Mouse (Mus musculus) right cerebral cortex, postnatal 4 days (tissue): ENCODE measurements around the gene Gpr19.

Experiments
- DNase-seq: peaks from one replicate; pipeline ENCODE4 v3.0.0-alpha.2; 2022

Gpr19 gene

GRCm38 (mm10) chr6:134898095-134898965 is at the start of gene Gpr19:
Gene Gpr19 (minus strand): TSS chr6:134898578.
- peak; percentile 85 for DNase-seq

- peak; percentile 61 for DNase-seq
Measured at GRCm38 (mm10) chr6:134947311-134948087, 49.1 kb upstream of the Gpr19 start.

GRCm38 (mm10) chr6:134946858-134947257 is 48.5 kb upstream of the Gpr19 start:
- DNase-seq: no peak

- no peak for DNase-seq
Measured at GRCm38 (mm10) chr6:134946054-134946453, 47.7 kb upstream of the Gpr19 start.

GRCm38 (mm10) chr6:134943759-134944407 is 45.5 kb upstream of the Gpr19 start:
- no peak for DNase-seq

GRCm38 (mm10) chr6:134939781-134940180 is 41.4 kb upstream of the Gpr19 start:
- DNase-seq: no peak

- no peak for DNase-seq
Measured at GRCm38 (mm10) chr6:134934305-134934704, 35.9 kb upstream of the Gpr19 start.

- DNase-seq: no peak
Measured at GRCm38 (mm10) chr6:134933207-134933558, 34.8 kb upstream of the Gpr19 start.

GRCm38 (mm10) chr6:134932486-134933206 is 34.3 kb upstream of the Gpr19 start:
- no peak for DNase-seq

GRCm38 (mm10) chr6:134931146-134931545 is 32.8 kb upstream of the Gpr19 start:
- DNase-seq: no peak

- DNase-seq: no peak
Measured at GRCm38 (mm10) chr6:134930383-134930782, 32.0 kb upstream of the Gpr19 start.

GRCm38 (mm10) chr6:134929926-134930325 is 31.5 kb upstream of the Gpr19 start:
- no peak for DNase-seq

GRCm38 (mm10) chr6:134928889-134929310 is 30.5 kb upstream of the Gpr19 start:
- no peak for DNase-seq

GRCm38 (mm10) chr6:134928096-134928888 is 29.9 kb upstream of the Gpr19 start:
- peak; percentile 69 for DNase-seq

- no peak for DNase-seq
Measured at GRCm38 (mm10) chr6:134927595-134928095, 29.3 kb upstream of the Gpr19 start.

- DNase-seq: peak; percentile 59
Measured at GRCm38 (mm10) chr6:134926803-134927594, 28.6 kb upstream of the Gpr19 start.

- DNase-seq: no peak
Measured at GRCm38 (mm10) chr6:134926338-134926705, 27.9 kb upstream of the Gpr19 start.

- DNase-seq: no peak
Measured at GRCm38 (mm10) chr6:134925673-134926337, 27.4 kb upstream of the Gpr19 start.

GRCm38 (mm10) chr6:134924262-134924661 is 25.9 kb upstream of the Gpr19 start:
- DNase-seq: no peak

- DNase-seq: no peak
Measured at GRCm38 (mm10) chr6:134923670-134924069, 25.3 kb upstream of the Gpr19 start.
